Mouse (Mus musculus) megakaryocyte, embryonic 14.5 days (primary cell): ENCODE measurements around the gene Faap20.

Source experiments
- FLI1 ChIP-seq: IDR thresholded peaks from 2 replicates; pipeline ENCODE4 v1.6.1; 2012; ENCODE audit warnings: low read length, inconsistent platforms, mixed read lengths
- GATA1 ChIP-seq: IDR thresholded peaks from 3 replicates; pipeline ENCODE4 v1.6.1; 2012; ENCODE audit warnings: mixed read lengths, low read length, inconsistent platforms, borderline replicate concordance

GRCm38 (mm10) chr4:155238276-155238675 is 11.3 kb upstream of the Faap20 start:
- TF ChIP-seq GATA1: no peak
- TF ChIP-seq FLI1: no peak
